Mouse (Mus musculus): ENCODE measurements around the gene Cdh13.

- TF ChIP-seq CTCF (IDR thresholded peaks at IDR 0.05; ENCODE audit: low read depth): no peak
- peak; percentile 53 for TF ChIP-seq EP300 (optimal IDR thresholded peaks at IDR 0.05)
Measured at GRCm38 (mm10) chr8:118316440-118316839, 32.9 kb downstream of the Cdh13 start.

Measured in stomach, postnatal 0 days (tissue).